Comparison of ENCODE assay signal across 18 mouse cellular contexts in the genomic region with DNA sequence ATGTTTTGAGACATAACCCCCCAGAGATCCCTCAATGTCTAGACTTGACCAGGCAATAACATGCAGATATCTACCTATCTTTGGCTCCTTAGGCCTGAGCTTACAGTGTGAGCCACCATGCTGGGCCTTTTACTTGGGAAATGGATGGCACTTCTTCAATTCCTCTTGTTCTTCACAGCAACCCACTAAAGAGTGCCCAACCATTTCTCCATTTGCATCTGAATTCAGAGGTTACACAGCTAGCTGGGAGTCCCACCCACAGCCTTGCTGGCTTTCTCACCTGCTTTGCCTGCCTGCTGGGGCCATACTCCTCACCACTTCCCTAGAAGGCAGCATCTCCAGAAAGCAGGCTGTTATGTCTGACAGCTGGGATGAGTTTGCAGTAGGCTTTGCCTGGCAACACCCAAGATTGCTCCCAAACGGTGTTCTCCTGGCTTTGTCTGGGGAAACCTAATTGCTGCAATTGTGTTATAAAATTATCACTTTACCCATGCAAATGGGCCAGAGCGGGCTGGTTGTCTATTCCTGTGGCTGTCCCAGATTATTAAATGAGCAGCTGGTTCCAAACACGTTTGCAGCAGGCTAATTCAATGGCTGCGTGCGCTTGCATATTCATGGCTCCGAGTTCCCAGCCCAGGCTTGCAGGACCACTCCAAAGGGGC.
DNase-seq lines count a peak whose midpoint lies in the region; ATAC-seq and TF ChIP-seq lines count a peak whose summit lies in the region.
"Had no signal": no experiment of that assay in that cellular context is flagged by ENCODE, and none has a peak within 500 bp of the region (broad histone marks: within the 10 kb centered on the region; RNA-seq: fewer than 3 reads in every experiment).

No protein-coding gene starts in this region.

- in situ Hi-C loops in ES-E14 (cut with MboI; ENCODE audit: low sequenced_read_pairs in 2 of 2, unreplicated experiment in 2 of 2): no loop called here

- no peak overlapping the region for H3K9ac ChIP-seq in hindbrain, postnatal 0 days (replicated peaks; ENCODE audit: low read length)
- H3K9ac ChIP-seq in hindbrain, embryonic 12.5 days: no peak overlapping the region
- no peak overlapping the region for H3K9ac ChIP-seq in ES-E14 (ENCODE audit: insufficient read depth, low read depth, low read length, poor library complexity, severe bottlenecking)
- H3K9ac ChIP-seq: heart, embryonic 15.5 days; hindbrain, embryonic 13.5 days; limb, embryonic 12.5 days; liver, embryonic 15.5 days; midbrain, embryonic 12.5 days had no signal

- no peaks in the 10 kb centered on the region for H3K9me3 ChIP-seq in hindbrain, postnatal 0 days (ENCODE audit: low read length)
- H3K9me3 ChIP-seq in hindbrain, embryonic 12.5 days (replicated peaks): no peaks in the 10 kb centered on the region
- no peaks in the 10 kb centered on the region for H3K9me3 ChIP-seq in ES-E14 (ENCODE audit: control insufficient read depth, insufficient read depth, low read depth, low read length)
- H3K9me3 ChIP-seq: heart, embryonic 15.5 days; hindbrain, embryonic 13.5 days; limb, embryonic 12.5 days; liver, embryonic 15.5 days; midbrain, embryonic 12.5 days had no signal

- H3K36me3 ChIP-seq in hindbrain, postnatal 0 days (ENCODE audit: insufficient read depth, low read length): no peaks in the 10 kb centered on the region
- H3K36me3 ChIP-seq in hindbrain, embryonic 12.5 days: no peaks in the 10 kb centered on the region
- H3K36me3 ChIP-seq in ES-E14 (ENCODE audit: control insufficient read depth, insufficient read depth, low read length, poor library complexity, severe bottlenecking): no peaks in the 10 kb centered on the region; the same call in 1 of the 2 replicates
- H3K36me3 ChIP-seq: heart, embryonic 15.5 days; hindbrain, embryonic 13.5 days; limb, embryonic 12.5 days; liver, embryonic 15.5 days; midbrain, embryonic 12.5 days had no signal

- ATAC-seq in hindbrain, postnatal 0 days: no peak
- ATAC-seq in hindbrain, embryonic 12.5 days (ENCODE audit: low FRiP score): no peak

- 38% methylated on average over 6 of the region's 6 CpGs for WGBS in hindbrain, postnatal 0 days
- 42% methylated on average over 6 of the region's 6 CpGs for WGBS in hindbrain, embryonic 12.5 days

- TF ChIP-seq CTCF in hindbrain, postnatal 0 days (IDR thresholded peaks at IDR 0.05; ENCODE audit: low read depth): no peak

- H3K27me3 ChIP-seq in hindbrain, postnatal 0 days (ENCODE audit: insufficient read depth, low read length): no peaks in the 10 kb centered on the region
- no peaks in the 10 kb centered on the region for H3K27me3 ChIP-seq in hindbrain, embryonic 12.5 days
- H3K27me3 ChIP-seq: heart, embryonic 15.5 days; hindbrain, embryonic 13.5 days; liver, embryonic 15.5 days; midbrain, embryonic 12.5 days had no signal

- no peak overlapping the region for H3K4me2 ChIP-seq in hindbrain, postnatal 0 days (ENCODE audit: low read depth, low read length)
- H3K4me2 ChIP-seq in hindbrain, embryonic 12.5 days (replicated peaks): no peak overlapping the region
- H3K4me2 ChIP-seq: heart, embryonic 15.5 days; hindbrain, embryonic 13.5 days; limb, embryonic 12.5 days; liver, embryonic 15.5 days; midbrain, embryonic 12.5 days had no signal

- DNase-seq in hindbrain, postnatal 0 days (ENCODE audit: low spot score): peak; percentile 13
- DNase-seq in ES-E14 (ENCODE audit: low read depth, low spot score): peak; percentile 22
- peak; percentile 88 for DNase-seq in brain, adult 2 months (ENCODE audit: low read depth, low spot score)
- peak; percentile 55 to 60 for DNase-seq in left cerebral cortex, adult 9 months (ENCODE audit: low spot score in 2 of 2)
- no peak for DNase-seq in heart, adult 18-20 months
- no peak for DNase-seq in testis, postnatal 14 days (ENCODE audit: low spot score)
- DNase-seq: cerebellum, adult 8-10 months; embryo, embryonic 11 days; kidney, adult 11 months; kidney, postnatal 36 days; thymus, adult 18-20 months had no signal

- H3K4me1 ChIP-seq in hindbrain, postnatal 0 days (ENCODE audit: insufficient read depth, low read length): no peaks in the 10 kb centered on the region; the same call in 1 of the 2 replicates
- H3K4me1 ChIP-seq in hindbrain, embryonic 12.5 days: peaks cover 6% of the 10 kb centered on the region; the same call in 1 of the 2 replicates
- peaks cover 0 to 5% of the 10 kb centered on the region in 2 experiments; a peak in 1 of 4 replicates for H3K4me1 ChIP-seq in ES-E14 (ENCODE audit: control insufficient read depth in 2 of 2, insufficient read depth in 2 of 2, low read length in 2 of 2, poor library complexity in 1 of 2)
- H3K4me1 ChIP-seq: heart, embryonic 15.5 days; liver, embryonic 15.5 days had no signal

- no peak overlapping the region for H3K27ac ChIP-seq in hindbrain, postnatal 0 days
- no peak overlapping the region for H3K27ac ChIP-seq in hindbrain, embryonic 12.5 days
- no peak overlapping the region for H3K27ac ChIP-seq in ES-E14 (ENCODE audit: insufficient read depth, low read depth, low read length, poor library complexity, severe bottlenecking)
- H3K27ac ChIP-seq: heart, embryonic 15.5 days; hindbrain, embryonic 13.5 days; limb, embryonic 12.5 days; liver, embryonic 15.5 days; midbrain, embryonic 12.5 days had no signal

- no peak overlapping the region for H3K4me3 ChIP-seq in hindbrain, postnatal 0 days (ENCODE audit: low read length)
- no peak overlapping the region for H3K4me3 ChIP-seq in hindbrain, embryonic 12.5 days
- no peak overlapping the region for H3K4me3 ChIP-seq in ES-E14 (ENCODE audit: insufficient read depth in 1 of 2, low read depth in 1 of 2, low read length in 2 of 2, poor library complexity in 1 of 2, severe bottlenecking in 1 of 2)
- H3K4me3 ChIP-seq: heart, embryonic 15.5 days; hindbrain, embryonic 13.5 days; limb, embryonic 12.5 days; liver, embryonic 15.5 days; midbrain, embryonic 12.5 days; myocyte had no signal

TF ChIP-seq in ES-E14, 5 proteins besides CTCF, POLR2A, EP300 and RAD21:
- no peak for TF ChIP-seq CHD2 (IDR thresholded peaks at IDR 0.05; ENCODE audit: low read depth, low read length)
- no peak for TF ChIP-seq MAFK (IDR thresholded peaks at IDR 0.05; ENCODE audit: insufficient read depth, low read depth, low read length)
- TF ChIP-seq HCFC1 (IDR thresholded peaks at IDR 0.05; ENCODE audit: borderline replicate concordance, insufficient read depth, low read length): no peak
- TF ChIP-seq ZNF384 (IDR thresholded peaks at IDR 0.05; ENCODE audit: low read depth, low read length): no peak
- TF ChIP-seq ZC3H11A (IDR thresholded peaks at IDR 0.05; ENCODE audit: borderline replicate concordance, low read depth, low read length): no peak

Comparison
In these comparisons a context has a peak if more than half of its experiments do, and no peak if none do; other contexts are left out.
1. DNase-seq: peak in hindbrain, postnatal 0 days (single experiment), ES-E14 (single experiment), brain, adult 2 months (single experiment) and left cerebral cortex, adult 9 months (2 of 2); none in heart, adult 18-20 months (0 of 2) and testis, postnatal 14 days (single experiment).